ENCODE assay signal across 35 mouse cellular contexts in genomic region chr9:68688151-68688550, GRCm38 (mm10).
"Had no signal": no experiment of that assay in that cellular context is flagged by ENCODE, and none has a peak within 500 bp of the region (broad histone marks: within the 10 kb centered on the region; RNA-seq: fewer than 3 reads in every experiment).

No protein-coding gene starts in this region.

- H3K9me3 ChIP-seq: heart, embryonic 10.5 days; heart, embryonic 12.5 days; heart, embryonic 13.5 days; heart, embryonic 15.5 days; hindbrain, embryonic 10.5 days; hindbrain, embryonic 12.5 days; hindbrain, embryonic 13.5 days; hindbrain, embryonic 15.5 days; intestine, embryonic 15.5 days; kidney, embryonic 15.5 days had no signal

- H3K27me3 ChIP-seq: heart, embryonic 15.5 days; hindbrain, embryonic 12.5 days; hindbrain, embryonic 13.5 days; hindbrain, embryonic 15.5 days; intestine, embryonic 15.5 days; kidney, embryonic 15.5 days had no signal

- ATAC-seq: hindbrain, embryonic 16.5 days; hindbrain, postnatal 0 days; inflammation-experienced regulatory T-cells, adult 6 months; intestine, embryonic 15.5 days; intestine, embryonic 16.5 days; intestine, postnatal 0 days had no signal

- H3K4me2 ChIP-seq: heart, embryonic 11.5 days; heart, embryonic 12.5 days; heart, embryonic 13.5 days; heart, embryonic 15.5 days; hindbrain, embryonic 12.5 days; hindbrain, embryonic 13.5 days; intestine, embryonic 15.5 days; kidney, embryonic 15.5 days had no signal

- H3K36me3 ChIP-seq: heart, embryonic 10.5 days; heart, embryonic 12.5 days; heart, embryonic 13.5 days; heart, embryonic 15.5 days; hindbrain, embryonic 10.5 days; hindbrain, embryonic 12.5 days; hindbrain, embryonic 13.5 days; hindbrain, embryonic 15.5 days; intestine, embryonic 15.5 days; kidney, embryonic 15.5 days had no signal

- H3K4me3 ChIP-seq: heart, embryonic 10.5 days; heart, embryonic 12.5 days; heart, embryonic 13.5 days; heart, embryonic 15.5 days; hindbrain, embryonic 10.5 days; hindbrain, embryonic 12.5 days; hindbrain, embryonic 13.5 days; hindbrain, embryonic 15.5 days; intestine, embryonic 15.5 days; kidney, embryonic 15.5 days; layer of hippocampus, adult 2 months had no signal

- H3K9ac ChIP-seq: heart, embryonic 12.5 days; heart, embryonic 13.5 days; heart, embryonic 15.5 days; hindbrain, embryonic 12.5 days; hindbrain, embryonic 13.5 days; hindbrain, embryonic 15.5 days; intestine, embryonic 15.5 days; kidney, embryonic 15.5 days had no signal

- H3K27ac ChIP-seq: heart, embryonic 10.5 days; heart, embryonic 13.5 days; heart, embryonic 15.5 days; hindbrain, embryonic 10.5 days; hindbrain, embryonic 12.5 days; hindbrain, embryonic 13.5 days; hindbrain, embryonic 14.5 days; hindbrain, embryonic 15.5 days; hindbrain, postnatal 0 days; intestine, embryonic 15.5 days; kidney, embryonic 15.5 days; kidney, postnatal 0 days; layer of hippocampus, adult 2 months had no signal

- DNase-seq: heart, postnatal 10 days; heart, postnatal 14 days; heart, postnatal 36 days; heart, postnatal 4 days; kidney, adult 11 months; kidney, adult 18-20 months; kidney, adult 2 months; kidney, adult 8-10 months; kidney, adult 9 months; kidney, postnatal 10 days; kidney, postnatal 14 days; kidney, postnatal 25 days; kidney, postnatal 36 days; kidney, postnatal 4 days; layer of hippocampus, adult 9-11 months; layer of hippocampus, postnatal 36 days had no signal

- H3K4me1 ChIP-seq: intestine, embryonic 15.5 days had no signal
